Mouse (Mus musculus) stomach, postnatal 0 days (tissue): ENCODE measurements at regions not wholly inside any gene's neighbourhood (a gene's known extent, or its start where the extent isn't known, plus 50 kb on each side); places are given as distances from the start of the nearest gene placed in this dataset.

Experiments
- ATAC-seq: fragments of 200-750 bp; cut with Nextera tagmentation; 2 replicates; pipeline ENCODE4 v1.8.0; 2017; ENCODE audit not compliant: low FRiP score, low TSS enrichment
- DNase-seq: peaks from one replicate; pipeline ENCODE4 v3.0.0-alpha.2; 2016; ENCODE audit warnings: low spot score
- H3K27ac ChIP-seq: fragments of 300-500 bp; sonication (generic); replicated peaks from 2 replicates; pipeline ENCODE4 v1.5.1; 2014; ENCODE audit warnings: mild to moderate bottlenecking, control low read depth
- H3K27me3 ChIP-seq: fragments of 300-500 bp; sonication (generic); 2 replicates; pipeline ENCODE4 v1.6.1; 2014; ENCODE audit warnings: low read length; ENCODE audit not compliant: control insufficient read depth, insufficient read depth
- H3K36me3 ChIP-seq: fragments of 300-500 bp; sonication (generic); 2 replicates; pipeline ENCODE4 v1.6.1; 2014; ENCODE audit warnings: low read length, mixed read lengths; ENCODE audit not compliant: control insufficient read depth, insufficient read depth
- H3K4me1 ChIP-seq: fragments of 300-500 bp; sonication (generic); replicated peaks from 2 replicates; pipeline ENCODE4 v1.6.1; 2014; ENCODE audit warnings: antibody characterized with exemption; ENCODE audit not compliant: control insufficient read depth, insufficient read depth
- H3K4me2 ChIP-seq: fragments of 300-500 bp; sonication (generic); replicated peaks from 2 replicates; pipeline ENCODE4 v1.6.1; 2014; ENCODE audit warnings: low read depth, mild to moderate bottlenecking, control low read depth, moderate library complexity
- H3K4me3 ChIP-seq: fragments of 300-500 bp; sonication (generic); 2 replicates; pipeline ENCODE4 v1.5.1; 2014; ENCODE audit warnings: low read depth, low read length, control low read depth
- H3K9ac ChIP-seq: fragments of 300-500 bp; sonication (generic); 2 replicates; pipeline ENCODE4 v1.6.1; 2014; ENCODE audit warnings: mild to moderate bottlenecking, low read length, control low read depth, mixed read lengths
- H3K9me3 ChIP-seq: fragments of 300-500 bp; sonication (generic); 2 replicates; pipeline ENCODE4 v1.6.1; 2016; ENCODE audit warnings: low read length; ENCODE audit not compliant: control insufficient read depth
- CTCF ChIP-seq: IDR thresholded peaks from 2 replicates; pipeline ENCODE4 v1.5.1; 2016; ENCODE audit warnings: antibody characterized with exemption, low read depth, mild to moderate bottlenecking, moderate library complexity
- EP300 ChIP-seq: optimal IDR thresholded peaks from 2 replicates; pipeline ENCODE3; 2016; ENCODE audit warnings: antibody characterized with exemption
- WGBS: fragments of 180-500 bp; shearing (Covaris S2); extraction: QIAGEN DNeasy Blood & Tissue Kit; methylation state at CpG from one replicate; pipeline ENCODE4 v1.1.7; 2014; 5-methylcytosine and 5-hydroxymethylcytosine counted together

- DNase-seq, result no peak
- H3K36me3 ChIP-seq, result no peaks in the 10 kb centered on the region
- H3K9ac ChIP-seq, result no peak overlapping the region
- 89% methylated on average over 2 of the region's 2 CpGs for WGBS
- no peak overlapping the region for H3K4me3 ChIP-seq
- no peak for ATAC-seq
- no peak for TF ChIP-seq EP300
- TF ChIP-seq CTCF, result no peak
- H3K27ac ChIP-seq, result no peak overlapping the region
- H3K9me3 ChIP-seq, result no peaks in the 10 kb centered on the region
- H3K4me1 ChIP-seq, result no peaks in the 10 kb centered on the region
- H3K4me2 ChIP-seq, result no peak overlapping the region
- H3K27me3 ChIP-seq, result no peaks in the 10 kb centered on the region
Observed at GRCm38 (mm10) chrX:9738904-9739303, 76.1 kb upstream of the Dynlt3 start.

GRCm38 (mm10) chrX:9742518-9742917 is 79.7 kb upstream of the Dynlt3 start:
- DNase-seq, result no peak
- Histone ChIP-seq H3K9ac (no peak overlapping the region), H3K4me1 (no peaks in the 10 kb centered on the region), H3K27ac (no peak overlapping the region), H3K27me3 (no peaks in the 10 kb centered on the region), H3K4me2 (no peak overlapping the region), H3K9me3 (no peaks in the 10 kb centered on the region), H3K4me3 (no peak overlapping the region), H3K36me3 (no peaks in the 10 kb centered on the region)
- no peak for TF ChIP-seq CTCF
- no peak for TF ChIP-seq EP300
- 72% methylated on average over 3 of the region's 3 CpGs for WGBS
- ATAC-seq, result peak; percentile 91

GRCm38 (mm10) chrX:9747305-9747938 is 84.6 kb upstream of the Dynlt3 start:
- ATAC-seq, result peak; percentile 94
- H3K4me2 ChIP-seq, result peak overlapping the region; percentile 51
- H3K9ac ChIP-seq, result peak overlapping the region; percentile 18; the same call in 1 of the 2 replicates
- WGBS, result 13% methylated on average over 22 of the region's 27 CpGs
- H3K4me3 ChIP-seq, result peak overlapping the region; percentile 34
- no peaks in the 10 kb centered on the region for H3K27me3 ChIP-seq
- no peaks in the 10 kb centered on the region for H3K36me3 ChIP-seq
- H3K4me1 ChIP-seq, result no peaks in the 10 kb centered on the region
- no peaks in the 10 kb centered on the region for H3K9me3 ChIP-seq
- no peak overlapping the region for H3K27ac ChIP-seq
- TF ChIP-seq EP300 (no peak), CTCF (peak; percentile 71)
- DNase-seq, result peak; percentile 83

GRCm38 (mm10) chrX:9752954-9753572 is 90.3 kb upstream of the Dynlt3 start:
- TF ChIP-seq EP300 (no peak), CTCF (no peak)
- no peaks in the 10 kb centered on the region for H3K27me3 ChIP-seq
- H3K4me2 ChIP-seq, result no peak overlapping the region
- H3K36me3 ChIP-seq, result no peaks in the 10 kb centered on the region
- H3K9ac ChIP-seq, result no peak overlapping the region
- no peak overlapping the region for H3K27ac ChIP-seq
- H3K9me3 ChIP-seq, result no peaks in the 10 kb centered on the region
- DNase-seq, result peak; percentile 18
- ATAC-seq, result peak; percentile 60
- H3K4me3 ChIP-seq, result no peak overlapping the region
- no peaks in the 10 kb centered on the region for H3K4me1 ChIP-seq
- 41% methylated on average over 5 of the region's 5 CpGs for WGBS

GRCm38 (mm10) chrX:9769540-9769939 is 77.2 kb upstream of the Hypm start:
- no peaks in the 10 kb centered on the region for H3K9me3 ChIP-seq
- H3K4me1 ChIP-seq, result no peaks in the 10 kb centered on the region
- TF ChIP-seq CTCF (no peak), EP300 (no peak)
- no peaks in the 10 kb centered on the region for H3K36me3 ChIP-seq
- H3K9ac ChIP-seq, result no peak overlapping the region
- ATAC-seq (no peak), DNase-seq (no peak)
- H3K27ac ChIP-seq, result no peak overlapping the region
- no peak overlapping the region for H3K4me2 ChIP-seq
- H3K4me3 ChIP-seq, result no peak overlapping the region
- H3K27me3 ChIP-seq, result no peaks in the 10 kb centered on the region

- no peaks in the 10 kb centered on the region for H3K9me3 ChIP-seq
- H3K27me3 ChIP-seq, result no peaks in the 10 kb centered on the region
- no peak overlapping the region for H3K27ac ChIP-seq
- DNase-seq, result no peak
- 68% methylated on average over 4 of the region's 4 CpGs for WGBS
- H3K9ac ChIP-seq, result no peak overlapping the region
- no peak for TF ChIP-seq EP300
- TF ChIP-seq CTCF, result no peak
- no peaks in the 10 kb centered on the region for H3K4me1 ChIP-seq
- H3K4me3 ChIP-seq, result no peak overlapping the region
- H3K4me2 ChIP-seq, result no peak overlapping the region
- H3K36me3 ChIP-seq, result no peaks in the 10 kb centered on the region
- no peak for ATAC-seq
Observed at GRCm38 (mm10) chrX:9777498-9777897, 69.2 kb upstream of the Hypm start.
